Mouse (Mus musculus) cerebellum, adult 2 months (tissue): ENCODE data around the gene Lsm7.

ENCODE experiments used
- CTCF ChIP-seq: fragments of 200-500 bp; IDR thresholded peaks from 2 replicates; pipeline ENCODE4 v1.5.1; 2011; ENCODE audit warnings: low read depth, mild to moderate bottlenecking, control low read depth, low read length, moderate library complexity, borderline replicate concordance; ENCODE audit not compliant: insufficient read depth
- POLR2A ChIP-seq: fragments of 200-500 bp; IDR thresholded peaks from 2 replicates; pipeline ENCODE4 v1.6.1; 2011; ENCODE audit warnings: low read length, control low read depth, borderline replicate concordance; ENCODE audit not compliant: insufficient read depth

DNA sequence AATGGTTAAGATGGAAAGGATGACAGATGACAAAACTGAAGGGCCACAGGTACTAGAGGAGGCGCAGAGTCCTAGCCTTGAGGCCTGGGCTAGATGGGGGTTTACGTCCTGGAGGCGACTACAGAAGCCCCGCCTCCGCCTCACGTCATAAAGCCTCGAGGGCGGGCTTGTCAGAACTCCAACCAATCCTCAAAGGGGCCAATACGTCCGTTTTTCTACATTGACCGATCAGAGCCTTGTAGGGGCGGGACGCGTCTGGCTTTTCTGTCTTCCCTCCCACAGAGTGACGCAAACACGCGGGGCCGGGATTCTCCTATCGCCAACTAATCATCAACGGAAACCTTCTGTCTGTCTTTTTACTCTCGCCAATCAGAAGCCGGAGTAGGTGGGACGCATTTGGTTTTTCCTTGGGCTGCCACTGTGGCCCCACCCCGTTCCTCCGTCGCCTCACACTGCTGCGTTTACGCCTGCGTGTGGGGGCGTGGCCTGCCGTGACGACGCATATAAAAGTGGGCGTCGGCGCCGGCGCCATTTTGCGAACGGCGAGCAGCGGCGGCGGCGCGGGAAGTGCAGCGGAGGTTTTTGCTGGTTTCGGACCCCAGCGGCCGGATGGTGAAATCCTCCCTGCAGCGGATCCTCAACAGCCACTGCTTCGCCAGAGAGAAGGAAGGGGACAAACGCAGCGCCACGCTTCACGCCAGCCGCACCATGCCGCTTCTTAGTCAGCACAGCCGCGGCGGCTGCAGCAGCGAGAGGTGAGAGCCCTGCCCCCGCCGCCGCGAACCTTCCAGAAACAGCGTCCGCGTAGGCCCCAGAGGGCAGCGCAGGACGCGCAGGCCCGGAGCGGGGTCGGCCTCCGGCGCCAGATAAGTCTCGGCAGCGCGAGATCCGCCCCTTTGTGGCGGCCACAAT is 28.6 kb downstream of the Lsm7 start, which contains the start of gene Oaz1:
- TF ChIP-seq CTCF (no peak), POLR2A (peak; percentile 90)
